Mouse (Mus musculus): Measurements from ENCODE around the gene Pip5kl1. TPM values are rescaled to one million over a fixed set of nuclear protein-coding genes. Genes with fewer than 3 reads are reported as not detected.
A peak's percentile ranks its signal among the peaks of the same experiment; 100 is the strongest.

Gene Pip5kl1
- total RNA-seq (2021), result 10 to 100 TPM in 1 of 2 experiments, 1 to 10 TPM in 1; 8.6 to 10.3 TPM
- long read RNA-seq, experiment 1, partial matches to known transcripts, result 0 of 10 reads
- long read RNA-seq, experiment 1, other reads (novel, unspliced or antisense), result 7 of 10 reads
- long read RNA-seq, experiment 2, partial matches to known transcripts, result 0 of 9 reads
- long read RNA-seq, experiment 2, other reads (novel, unspliced or antisense), result 5 of 9 reads

DNA sequence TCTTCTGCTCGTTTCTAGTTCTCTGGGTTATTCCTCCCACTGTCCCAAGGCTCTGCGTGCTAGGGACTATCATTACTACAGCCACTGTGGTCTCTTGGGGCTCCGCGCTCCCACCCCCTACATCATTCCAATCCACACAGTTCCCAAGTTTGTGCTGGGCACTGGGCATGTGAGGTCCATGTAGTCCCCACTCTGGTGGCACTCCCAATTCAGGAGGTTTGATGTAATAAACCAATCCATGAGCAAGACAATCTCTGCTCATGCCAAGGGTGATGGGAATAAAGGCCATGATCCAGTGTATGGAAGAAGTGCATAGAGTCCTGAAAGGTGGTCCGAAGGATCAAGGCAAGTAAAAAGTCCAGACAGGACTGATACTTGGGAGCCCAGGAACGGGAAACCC lies at the start of gene Pip5kl1:
TSS of gene Pip5kl1 (plus strand) at position 301 of the 400 bp plus-strand sequence.
- DNase-seq (ENCODE audit: low spot score in 2 of 2), result no peak

DNA sequence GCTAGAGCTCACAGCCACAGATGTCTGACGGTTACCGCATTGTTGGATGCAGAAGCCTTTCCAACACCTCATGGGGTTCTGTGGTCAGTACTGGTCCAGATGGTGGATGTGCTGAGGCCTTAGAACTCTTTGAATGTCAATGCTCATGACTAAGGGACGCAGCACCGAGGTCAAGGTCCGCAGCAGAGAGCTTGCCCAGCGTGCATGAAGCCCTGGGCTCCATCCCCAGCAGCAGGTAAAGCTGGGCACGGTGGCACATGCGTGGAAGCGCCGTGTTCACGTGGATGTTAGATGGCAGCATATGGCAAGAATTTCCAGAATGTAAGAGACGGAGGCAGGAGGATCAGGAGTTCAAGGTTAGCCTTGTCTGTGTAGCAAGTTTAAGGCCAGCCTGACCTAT lies 48.8 kb upstream of the Pip5kl1 start:
- no peak for DNase-seq (ENCODE audit: low spot score in 2 of 2)

DNA sequence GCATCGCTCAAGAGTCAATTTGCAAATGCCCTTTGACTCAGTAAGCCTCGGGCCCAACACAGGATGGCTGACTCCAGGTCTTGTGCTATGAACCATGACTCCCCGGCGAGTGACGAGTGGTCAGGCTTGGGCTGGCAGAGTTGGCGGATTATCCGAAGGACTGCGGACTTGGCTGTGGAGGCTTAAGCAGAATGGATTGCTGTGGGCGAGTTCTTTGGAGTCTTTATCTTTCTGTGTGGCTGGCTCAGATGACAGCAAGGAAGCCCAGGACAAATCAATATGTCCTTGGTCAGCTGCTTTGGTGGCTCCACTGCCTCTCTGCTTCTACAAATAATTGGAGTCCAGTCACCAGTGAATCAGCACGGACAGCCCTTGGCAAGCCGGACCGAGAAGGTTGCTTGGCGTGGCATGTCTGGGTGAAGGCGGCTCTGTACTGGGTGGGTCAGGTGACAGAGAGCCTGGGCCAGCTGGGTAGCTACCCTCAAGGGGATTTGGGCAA lies 47.1 kb upstream of the Pip5kl1 start:
- DNase-seq (ENCODE audit: low spot score in 2 of 2), result no peak

DNA sequence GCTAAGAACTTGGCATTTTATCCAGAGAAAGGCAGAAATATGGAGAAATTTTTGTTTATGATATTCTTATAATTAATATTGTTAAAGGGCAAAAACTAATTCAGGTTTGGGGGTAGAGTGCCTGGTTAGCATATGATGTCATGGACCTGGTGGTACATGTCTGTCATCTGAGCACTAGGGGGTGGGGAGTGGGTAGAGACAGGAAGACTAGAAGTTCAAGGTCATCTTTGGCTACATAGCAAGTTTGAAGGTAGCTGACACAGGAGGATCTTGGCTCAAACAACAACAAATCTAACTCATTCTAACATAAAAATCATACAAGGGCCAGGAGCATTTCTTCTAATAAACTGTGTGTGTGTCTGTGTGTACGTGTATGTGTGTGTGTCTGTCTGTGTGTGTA lies 46.3 kb upstream of the Pip5kl1 start:
- no peak for DNase-seq (ENCODE audit: low spot score in 2 of 2)

DNA sequence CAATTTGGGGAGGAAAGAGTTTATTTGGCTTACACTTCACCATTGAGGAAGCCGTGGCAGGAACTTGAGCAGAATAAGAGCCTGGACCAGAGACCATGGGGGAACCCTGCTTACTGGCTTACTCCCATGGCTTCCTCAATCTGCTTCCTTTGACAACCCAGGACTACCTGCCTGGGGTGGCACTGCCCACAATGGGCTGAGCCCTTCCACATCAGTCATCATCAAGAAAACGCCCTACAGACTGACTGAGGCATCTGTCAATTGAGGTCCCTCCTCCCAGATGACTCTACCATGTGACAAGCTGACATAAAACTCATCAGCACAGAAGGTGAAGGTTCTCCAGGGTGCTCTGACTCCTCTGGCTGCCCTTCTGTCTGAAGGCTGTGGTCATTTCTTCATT lies 44.1 kb upstream of the Pip5kl1 start:
- DNase-seq (ENCODE audit: low spot score in 2 of 2), result no peak

DNA sequence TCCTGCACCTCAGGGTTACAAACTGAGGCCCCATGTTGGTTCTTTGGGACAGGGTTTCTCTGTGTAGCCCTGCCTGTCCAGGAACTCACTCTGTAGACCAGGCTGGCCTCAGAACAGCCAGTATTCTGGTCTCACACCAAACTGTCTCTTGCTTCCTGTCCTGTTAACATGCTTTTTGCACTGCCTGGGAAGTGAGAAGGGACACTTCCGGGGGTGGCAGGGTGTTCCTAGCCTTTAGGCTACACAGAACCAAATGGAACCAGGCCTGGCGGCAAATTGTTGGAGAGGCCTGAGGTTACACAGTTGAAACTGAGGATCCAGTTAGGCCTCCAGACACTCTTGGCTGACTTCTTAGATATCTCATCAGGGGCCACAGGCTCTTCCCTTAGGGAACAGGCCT lies 41.4 kb upstream of the Pip5kl1 start:
- DNase-seq (ENCODE audit: low spot score in 2 of 2), result no peak

DNA sequence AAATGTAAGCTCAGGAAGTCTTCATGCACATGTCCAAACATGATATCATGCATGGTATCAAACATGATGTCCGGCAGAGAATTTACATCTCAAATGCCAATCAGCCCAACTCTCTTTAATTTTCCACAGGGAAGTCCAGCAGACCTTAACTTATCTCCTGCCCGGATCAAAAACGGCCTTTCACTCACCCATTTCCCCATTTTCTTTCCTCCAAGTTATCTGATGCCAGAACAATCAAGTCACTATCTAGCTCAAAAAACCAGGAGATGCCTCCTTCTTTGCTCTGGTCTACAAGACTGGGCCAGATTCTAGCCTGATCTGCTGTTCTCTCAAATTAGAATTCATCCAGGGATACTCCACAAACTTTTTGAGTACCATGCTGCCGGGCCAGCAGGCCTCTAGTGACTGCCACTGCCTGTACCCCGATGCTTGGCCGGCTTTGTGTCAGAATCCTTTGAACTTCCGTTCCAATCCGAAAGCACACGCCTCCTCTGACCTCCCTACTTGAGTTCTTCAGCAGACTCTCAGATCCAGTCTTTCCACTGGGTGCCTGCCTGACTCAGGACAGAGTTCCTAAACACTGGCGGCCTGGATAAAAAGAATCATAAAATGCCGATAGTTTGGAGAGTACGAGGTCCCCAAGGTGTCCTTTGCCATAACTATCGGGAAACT lies 40.4 kb upstream of the Pip5kl1 start:
- peak in 1 of 2 experiments; percentile 23 for DNase-seq (ENCODE audit: low spot score in 2 of 2)

DNA sequence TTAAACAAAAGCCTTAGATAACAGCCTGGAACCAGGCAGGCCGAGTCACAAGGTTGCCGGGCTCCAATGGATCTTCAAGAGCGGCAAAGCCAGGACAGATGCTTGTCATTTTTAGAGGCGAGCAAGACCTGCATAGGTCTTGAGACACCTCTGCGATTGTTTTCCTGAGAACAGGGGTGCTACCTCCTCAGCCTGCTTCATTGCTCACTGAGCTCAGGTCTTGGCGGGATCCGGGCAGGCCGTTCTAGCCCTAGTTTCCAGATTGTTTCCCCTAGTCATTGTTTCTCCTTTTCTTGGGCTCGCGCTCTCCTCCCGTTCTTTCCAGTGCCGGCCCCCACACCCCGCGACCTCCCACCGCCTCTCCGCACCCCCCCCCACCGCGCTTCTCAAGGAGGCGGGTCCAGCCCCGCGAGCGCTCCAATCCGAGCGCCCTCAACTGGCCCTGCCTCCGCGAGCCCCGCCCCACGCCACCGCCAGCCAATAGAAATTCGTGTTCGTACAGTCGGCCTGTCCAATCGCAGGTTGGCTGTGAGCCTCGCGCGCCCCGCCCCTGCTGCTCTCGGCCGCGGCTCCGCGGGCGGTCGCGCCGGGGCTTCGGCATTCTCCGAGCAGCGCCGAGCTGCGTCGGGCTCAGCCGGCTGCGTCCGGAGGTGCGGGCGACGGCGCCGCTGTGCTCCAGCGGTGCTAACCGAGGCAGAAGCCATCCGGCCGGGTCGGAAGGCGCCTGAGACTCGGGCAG lies 39.7 kb upstream of the Pip5kl1 start, which contains the start of gene Fam102a:
TSS of gene Fam102a (plus strand) at position 600 of the 739 bp plus-strand sequence.
- DNase-seq (ENCODE audit: low spot score in 2 of 2), result peak; percentile 98 to 99

DNA sequence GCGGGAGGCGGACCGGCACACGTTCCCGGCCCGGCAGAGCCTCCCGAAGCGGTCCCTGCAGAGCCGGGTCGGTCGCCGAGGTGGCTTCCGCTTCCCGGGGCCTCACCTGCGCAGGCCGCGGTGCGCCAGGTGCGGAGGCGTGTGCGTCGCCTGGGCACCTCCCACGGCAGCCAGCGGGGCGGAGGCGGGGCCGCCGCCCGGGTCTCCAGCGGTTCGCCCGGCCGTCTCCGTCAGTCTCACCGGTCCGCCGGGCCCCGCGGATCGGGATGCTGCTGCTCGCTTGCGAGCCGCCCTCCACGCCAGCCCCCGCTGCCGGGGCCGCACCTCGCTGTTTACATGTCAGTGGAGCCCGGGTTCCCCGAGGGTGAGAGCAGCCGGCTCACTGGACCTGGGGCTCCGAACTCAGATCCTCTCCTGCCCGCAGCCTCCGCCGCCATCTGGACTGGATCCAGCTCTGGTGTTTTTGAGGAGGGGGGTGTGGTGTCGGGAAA lies 39.1 kb upstream of the Pip5kl1 start:
- DNase-seq (ENCODE audit: low spot score in 2 of 2), result peak; percentile 35 to 57

DNA sequence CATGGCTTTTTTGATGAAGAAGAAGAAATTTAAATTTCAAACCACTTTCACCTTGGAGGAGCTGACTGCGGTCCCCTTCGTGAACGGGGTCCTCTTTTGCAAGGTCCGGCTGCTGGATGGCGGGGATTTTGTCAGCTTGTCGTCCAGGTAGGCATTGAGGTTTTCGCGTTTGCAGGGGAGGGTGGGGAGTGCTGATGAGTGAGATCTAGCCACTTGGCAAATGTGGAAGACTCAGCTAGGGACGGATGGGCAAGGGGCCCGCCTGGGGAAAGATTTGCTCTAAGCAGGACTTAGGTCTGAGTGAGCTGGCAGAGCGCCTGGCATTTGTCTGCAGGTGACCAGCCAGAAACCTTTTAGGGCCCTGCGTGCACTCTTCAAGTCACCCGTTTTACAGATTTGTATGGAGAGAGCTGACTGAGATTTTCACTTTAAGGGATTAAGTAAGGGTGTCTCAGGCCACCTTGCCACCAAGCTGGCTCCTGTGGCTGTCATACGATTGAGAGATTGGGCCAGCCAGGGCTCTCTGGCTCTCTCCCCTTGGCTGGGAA lies 38.4 kb upstream of the Pip5kl1 start:
- DNase-seq (ENCODE audit: low spot score in 2 of 2), result peak in 1 of 2 experiments; percentile 26

DNA sequence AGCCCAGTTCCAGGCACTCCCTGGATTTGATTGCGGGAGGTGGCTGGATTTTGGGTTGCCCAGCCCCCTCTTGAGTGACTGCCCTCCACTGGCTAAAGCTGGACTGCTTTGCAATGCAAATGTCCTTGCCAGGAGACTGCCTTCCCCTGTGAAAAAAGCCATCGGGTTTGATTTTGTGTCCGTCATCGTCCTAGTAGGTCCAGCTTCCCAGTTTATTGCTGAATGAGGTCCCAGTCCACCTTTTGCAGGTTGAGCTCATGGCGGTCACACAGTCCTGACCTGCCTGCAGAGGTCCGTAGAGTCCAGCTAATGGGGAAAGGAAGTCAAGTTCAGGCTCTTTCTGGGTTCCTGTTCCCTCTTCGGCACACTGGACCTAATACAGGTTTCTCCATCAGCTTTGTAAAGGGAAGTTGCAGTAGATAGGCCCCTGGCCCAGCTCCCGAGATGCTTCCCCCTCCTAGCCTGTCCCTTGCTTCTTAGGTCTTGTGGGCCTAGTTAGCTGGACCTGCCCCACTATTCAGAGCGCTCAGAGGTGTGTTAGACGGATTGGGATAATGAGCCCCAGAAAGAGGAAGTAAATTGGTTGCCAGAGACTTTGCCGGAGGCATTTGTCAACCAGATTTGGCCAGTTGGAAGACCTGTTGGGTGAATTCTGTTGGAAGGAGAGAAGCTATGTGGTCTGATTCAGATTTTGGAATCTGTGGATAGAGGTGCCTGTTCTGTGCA lies 37.8 kb upstream of the Pip5kl1 start:
- DNase-seq (ENCODE audit: low spot score in 2 of 2), result peak; percentile 44 to 64

DNA sequence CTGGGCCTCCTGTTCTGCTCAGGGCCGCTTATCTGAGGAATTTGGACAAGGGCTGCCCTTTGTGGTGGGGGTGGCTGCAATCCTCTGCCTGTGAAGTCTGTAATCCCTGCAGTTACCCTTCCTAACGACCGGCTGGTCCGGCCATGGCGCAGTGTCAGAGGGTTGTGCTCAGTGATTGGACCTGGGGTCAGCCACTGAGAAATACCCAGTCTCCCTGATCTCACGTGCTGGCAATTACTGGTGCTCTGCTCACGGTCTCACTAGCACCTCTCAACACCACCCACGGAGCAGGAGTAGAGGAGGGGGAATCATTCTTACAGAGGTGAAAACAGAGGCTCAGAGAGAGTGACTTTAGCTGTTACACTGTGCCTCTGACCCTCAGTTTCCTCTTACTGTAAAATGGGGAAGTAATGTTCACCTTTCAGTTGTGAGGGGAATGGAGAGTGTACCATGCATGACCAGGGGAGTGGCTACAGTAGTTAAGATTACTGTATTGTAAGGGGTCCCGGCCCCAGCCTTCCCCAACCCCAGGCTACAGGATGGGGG lies 37.2 kb upstream of the Pip5kl1 start:
- no peak for DNase-seq (ENCODE audit: low spot score in 2 of 2)

DNA sequence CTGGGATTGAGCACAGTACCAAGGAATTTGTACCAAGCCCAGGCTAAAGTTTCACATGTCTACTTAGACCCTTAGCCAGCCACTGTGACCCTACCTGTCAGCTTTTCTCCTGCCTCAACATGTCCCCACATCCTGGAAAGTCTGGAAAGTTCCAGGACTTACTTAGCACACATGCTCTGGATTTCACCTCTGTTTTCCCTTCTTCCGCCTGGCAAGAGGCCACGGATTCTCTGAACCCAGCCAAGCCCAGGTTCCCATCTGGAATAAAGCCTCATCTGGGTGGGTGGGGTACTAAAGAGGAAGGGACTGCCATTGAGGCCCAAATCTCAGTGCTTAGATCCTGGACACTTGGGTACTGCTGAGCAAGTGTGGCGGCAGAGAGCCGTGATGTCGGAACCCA lies 36.7 kb upstream of the Pip5kl1 start:
- no peak for DNase-seq (ENCODE audit: low spot score in 2 of 2)

DNA sequence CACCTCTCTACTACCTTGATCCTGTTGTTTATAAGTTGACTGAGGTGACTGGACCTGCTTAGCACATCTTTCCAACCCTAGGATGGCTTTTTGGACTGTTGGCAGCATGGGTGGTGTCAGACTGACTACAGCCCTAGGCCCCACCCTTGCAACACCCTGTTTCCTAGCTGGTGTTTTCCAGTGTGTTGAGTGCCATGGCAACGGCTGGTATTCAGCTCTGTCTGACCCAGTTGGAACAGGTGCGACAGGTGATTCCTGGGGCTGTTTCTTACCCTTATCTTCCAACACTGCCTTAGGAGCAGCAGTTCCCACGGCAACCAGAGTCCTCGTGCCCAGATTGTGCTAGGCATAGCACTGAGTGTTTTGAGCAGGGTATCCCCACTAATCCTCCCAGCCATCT lies 36.1 kb upstream of the Pip5kl1 start:
- no peak for DNase-seq (ENCODE audit: low spot score in 2 of 2)

DNA sequence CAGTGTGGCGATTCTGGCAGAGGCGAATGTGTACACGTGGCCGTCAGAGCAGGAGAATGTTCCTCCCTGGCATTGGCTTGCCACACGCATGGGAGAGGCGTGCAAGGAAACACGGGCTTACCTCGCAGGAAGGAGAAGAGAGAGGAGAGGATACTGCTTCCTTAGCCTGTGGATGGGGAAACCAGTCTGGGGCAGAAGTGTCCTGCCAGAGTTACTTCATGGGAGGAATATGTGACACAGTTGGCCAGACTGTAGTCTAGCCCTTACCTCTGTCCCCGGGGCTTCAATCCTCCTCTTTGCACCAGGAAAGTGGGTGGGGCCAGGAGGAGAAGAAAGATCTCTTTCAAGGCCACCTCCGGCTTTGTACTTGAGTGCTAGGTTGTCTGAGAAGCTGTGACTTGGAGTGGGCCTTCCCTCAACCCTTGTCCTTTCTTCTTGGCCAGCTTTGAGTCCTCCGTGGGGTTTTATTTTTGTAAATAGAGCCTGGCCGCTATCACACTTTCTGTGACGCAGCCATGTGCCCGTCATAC lies 35.1 kb upstream of the Pip5kl1 start:
- no peak for DNase-seq (ENCODE audit: low spot score in 2 of 2)

DNA sequence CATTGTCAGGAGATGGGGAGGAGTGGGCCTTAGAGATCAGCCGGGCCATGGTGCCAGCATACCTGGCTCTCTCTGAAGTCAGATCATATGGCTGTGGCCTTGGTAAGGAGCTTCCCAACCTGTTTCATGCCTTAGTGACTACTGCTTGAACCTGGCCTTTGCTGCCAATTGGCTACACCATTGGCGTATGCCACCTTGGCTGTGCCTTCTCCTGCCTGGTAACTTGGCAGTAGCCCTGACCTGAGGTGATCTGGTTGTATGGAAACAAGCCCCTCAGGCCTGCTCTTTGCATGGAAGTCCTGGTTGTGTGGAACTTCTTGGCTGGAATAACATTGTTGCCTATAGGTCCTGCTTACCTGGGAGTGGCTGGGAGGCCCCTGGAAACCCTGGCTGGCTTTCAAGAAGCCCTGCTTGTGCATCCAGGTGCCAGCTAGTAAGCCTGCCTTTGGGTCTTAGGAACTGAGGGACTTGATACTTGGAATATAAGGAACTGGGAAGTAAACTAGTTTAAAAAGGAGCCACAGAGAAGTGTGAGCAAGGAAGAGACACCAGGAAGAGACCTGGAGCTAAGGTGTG lies 33.2 kb upstream of the Pip5kl1 start:
- DNase-seq (ENCODE audit: low spot score in 2 of 2), result no peak

DNA sequence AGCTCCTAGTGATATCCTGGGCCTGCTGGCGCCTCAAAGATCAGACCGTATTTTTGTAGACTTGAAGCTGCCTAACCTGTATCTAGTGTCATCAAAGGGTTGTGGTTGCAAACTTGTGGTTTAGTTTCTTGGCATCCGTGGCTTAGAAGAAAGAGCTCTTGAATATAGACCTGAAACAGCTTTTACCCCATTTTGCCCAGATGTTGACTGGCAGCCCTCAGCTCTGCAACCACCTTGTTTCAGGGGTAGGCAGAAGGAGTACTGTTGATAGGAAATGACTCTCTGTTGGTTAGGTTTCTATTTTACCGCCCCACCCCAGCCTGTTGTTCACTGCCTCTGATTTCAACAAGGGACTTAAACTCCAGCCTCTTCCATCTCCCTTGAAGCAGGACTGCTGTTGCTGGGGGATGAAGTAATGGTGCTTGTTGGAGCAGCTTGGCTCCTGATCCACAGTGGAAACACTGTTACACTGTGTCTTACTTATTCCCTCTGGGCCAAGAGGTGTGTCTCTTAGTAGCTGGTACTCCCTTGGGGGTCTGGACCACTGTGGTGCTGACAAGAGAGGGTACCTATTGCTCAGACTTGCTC lies 32.5 kb upstream of the Pip5kl1 start:
- DNase-seq (ENCODE audit: low spot score in 2 of 2), result no peak

DNA sequence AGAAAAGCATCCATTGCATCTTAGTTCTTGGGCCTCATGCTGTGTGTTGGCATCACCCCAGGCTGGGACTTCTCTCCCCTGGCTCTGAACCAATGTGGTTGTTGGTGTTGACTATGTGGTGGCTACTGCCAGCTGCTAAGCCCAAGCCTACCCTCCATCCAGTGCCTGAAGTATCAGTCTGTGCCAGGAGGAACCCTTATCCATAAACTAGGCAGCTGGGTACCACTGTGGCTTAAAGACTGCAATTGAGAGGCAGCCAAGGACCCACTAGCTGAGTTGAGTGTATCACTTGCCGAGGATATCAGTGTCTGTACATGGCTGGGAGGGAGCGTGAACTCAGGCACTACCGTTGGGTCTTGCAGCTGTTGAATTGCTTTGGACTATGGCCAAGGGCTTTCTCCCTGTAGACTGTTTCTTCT lies 31.6 kb upstream of the Pip5kl1 start:
- DNase-seq (ENCODE audit: low spot score in 2 of 2), result no peak

DNA sequence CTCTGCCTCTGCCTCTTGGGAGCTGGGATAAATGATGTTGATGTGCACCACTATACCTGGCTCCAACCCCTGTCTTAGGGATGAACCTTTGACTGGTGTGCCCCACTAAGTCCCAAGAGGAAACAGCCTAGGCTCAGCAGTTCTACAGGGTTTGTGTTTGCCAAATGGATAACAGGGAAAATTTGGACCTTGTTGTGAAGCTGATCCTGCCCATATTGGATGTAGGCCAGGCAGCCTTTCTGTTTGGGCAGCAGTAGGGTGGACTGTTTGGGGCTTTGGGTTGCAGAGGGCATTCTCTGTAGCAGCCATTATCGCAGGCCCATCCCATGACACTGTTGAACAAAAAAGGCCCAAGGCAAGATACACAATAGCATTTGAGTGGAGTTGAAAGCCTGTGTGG lies 27.6 kb upstream of the Pip5kl1 start:
- no peak for DNase-seq (ENCODE audit: low spot score in 2 of 2)

DNA sequence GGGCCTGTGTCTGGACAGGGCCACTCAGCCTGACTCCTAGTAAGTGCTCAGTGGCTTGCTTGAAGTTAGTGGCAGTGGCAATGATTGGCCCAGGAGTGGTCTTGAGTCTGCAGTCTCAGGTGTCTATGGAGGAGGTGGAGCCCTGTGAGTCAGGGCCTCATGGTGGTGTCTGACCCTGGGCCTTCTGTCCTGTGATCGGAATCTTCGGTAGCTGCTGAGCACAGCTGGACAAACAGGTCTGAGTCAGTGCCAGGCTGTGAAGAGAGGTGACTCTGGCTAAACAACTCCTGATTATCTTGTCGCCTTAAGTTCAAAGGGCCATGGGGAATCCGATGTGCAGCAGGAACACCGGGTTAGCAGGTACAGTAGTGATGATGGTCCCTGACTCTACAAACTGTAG lies 27.2 kb upstream of the Pip5kl1 start:
- DNase-seq (ENCODE audit: low spot score in 2 of 2), result no peak
